Mouse (Mus musculus): Measurements from ENCODE around the gene Myh7.

- TF ChIP-seq CTCF (IDR thresholded peaks at IDR 0.05; ENCODE audit: low read depth, low read length) (no peak), GATA1 (IDR thresholded peaks at IDR 0.05; ENCODE audit: borderline replicate concordance, low read length) (no peak), POLR2AphosphoS5 (IDR thresholded peaks at IDR 0.05; ENCODE audit: insufficient replicate concordance, low read depth, low read length) (no peak), GATA2 (IDR thresholded peaks at IDR 0.05; ENCODE audit: borderline replicate concordance, low read depth, low read length) (no peak)
These were observed 22.4 kb upstream of the Myh7 start for GRCm38 (mm10) chr14:55016876-55017275.
